Mouse (Mus musculus): Measurements from ENCODE around the gene Hist1h4f. TPM values are rescaled to one million over a fixed set of nuclear protein-coding genes. Genes with fewer than 3 reads are reported as not detected.
"Not testable (repeated sequence)": the region's sequence is repeated elsewhere in the genome, so short reads cannot be mapped to it uniquely, and the experiment has no call there.

The Hist1h4f gene
- total RNA-seq, 1 experiment from 2014 or later: 15.2 TPM

DNA sequence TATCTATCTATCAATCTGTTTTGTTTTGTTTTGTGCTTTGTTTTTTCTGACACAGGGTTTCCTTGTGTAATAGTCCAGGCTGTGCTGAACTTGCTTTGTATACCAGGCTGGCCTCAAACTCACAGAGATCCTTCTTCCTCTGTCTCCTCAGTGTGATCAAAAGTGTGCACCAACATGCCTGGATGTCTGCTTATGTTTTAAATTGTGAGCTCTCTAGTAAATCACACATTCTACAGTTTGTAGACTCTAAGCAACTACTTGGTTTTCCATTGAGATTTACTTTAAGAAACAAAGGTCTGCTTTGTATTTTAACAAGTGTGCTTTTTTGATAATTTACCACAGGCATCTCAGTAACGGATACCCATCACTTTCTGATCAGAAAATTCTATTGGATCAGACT, 26.4 kb upstream of the Hist1h4f start:
- ATAC-seq (ENCODE audit: extremely low read depth, insufficient number of reproducible peaks, low FRiP score, poor library complexity, severe bottlenecking): no peak

DNA sequence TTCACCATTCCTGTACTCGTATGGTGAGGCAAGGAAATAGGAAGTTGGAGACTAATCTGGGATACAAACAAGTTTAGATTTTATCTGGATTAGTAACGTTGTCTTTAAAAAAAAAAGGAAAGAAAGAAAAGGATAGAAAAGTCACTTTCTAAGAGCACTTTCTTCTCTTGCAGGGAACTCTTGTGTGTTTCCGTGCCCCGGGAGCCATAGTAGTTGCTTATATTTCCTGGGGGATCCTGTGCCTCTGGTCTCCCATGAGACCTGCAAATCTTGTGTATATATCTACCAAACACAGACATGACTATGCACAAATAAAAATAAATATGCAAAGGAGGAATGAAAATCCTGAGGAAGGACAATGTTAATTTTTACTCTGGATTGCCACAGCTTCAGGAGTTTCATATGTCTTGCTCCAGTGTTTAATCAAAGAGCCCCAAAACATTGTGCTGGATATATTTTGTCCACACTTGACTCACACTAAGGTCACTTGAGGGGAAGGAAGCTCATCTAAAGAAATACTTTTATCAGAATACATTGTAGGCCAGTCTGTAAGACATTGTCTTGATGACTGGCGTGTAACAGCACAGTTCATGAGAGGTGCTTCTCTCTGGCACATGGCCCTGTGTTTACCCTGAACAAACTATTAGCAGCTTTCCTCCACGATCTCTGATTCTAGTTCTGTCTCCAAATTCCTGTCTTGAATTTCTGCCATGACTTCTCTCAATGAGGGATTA, 25.6 kb upstream of the Hist1h4f start:
- no peak for ATAC-seq (ENCODE audit: extremely low read depth, insufficient number of reproducible peaks, low FRiP score, poor library complexity, severe bottlenecking)

DNA sequence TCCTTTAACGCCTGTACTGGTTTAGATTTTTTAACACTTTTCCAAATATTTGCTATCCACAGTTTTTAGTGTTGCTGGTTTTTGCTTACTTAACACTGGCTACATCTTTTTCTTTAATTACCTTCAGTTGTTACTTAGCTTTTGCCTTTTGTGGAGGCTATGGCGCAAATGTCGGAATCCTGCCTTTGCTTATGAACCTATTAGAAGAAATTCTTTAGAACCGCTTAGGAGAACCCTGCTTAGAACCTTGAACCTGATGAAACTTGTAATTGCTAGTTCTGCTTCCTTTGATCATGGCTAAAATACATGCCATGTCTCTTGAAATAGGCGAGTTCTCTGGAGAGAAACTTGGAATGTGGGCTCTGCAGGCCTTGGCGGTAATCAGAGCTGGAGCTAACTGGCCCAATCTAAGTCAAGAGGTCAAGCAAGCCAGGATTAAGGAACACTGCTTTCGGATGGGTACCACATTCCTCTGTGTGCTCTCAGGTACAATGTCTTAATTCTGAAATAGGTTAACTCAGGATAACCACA, 25.0 kb upstream of the Hist1h4f start:
- ATAC-seq (ENCODE audit: extremely low read depth, insufficient number of reproducible peaks, low FRiP score, poor library complexity, severe bottlenecking): no peak

DNA sequence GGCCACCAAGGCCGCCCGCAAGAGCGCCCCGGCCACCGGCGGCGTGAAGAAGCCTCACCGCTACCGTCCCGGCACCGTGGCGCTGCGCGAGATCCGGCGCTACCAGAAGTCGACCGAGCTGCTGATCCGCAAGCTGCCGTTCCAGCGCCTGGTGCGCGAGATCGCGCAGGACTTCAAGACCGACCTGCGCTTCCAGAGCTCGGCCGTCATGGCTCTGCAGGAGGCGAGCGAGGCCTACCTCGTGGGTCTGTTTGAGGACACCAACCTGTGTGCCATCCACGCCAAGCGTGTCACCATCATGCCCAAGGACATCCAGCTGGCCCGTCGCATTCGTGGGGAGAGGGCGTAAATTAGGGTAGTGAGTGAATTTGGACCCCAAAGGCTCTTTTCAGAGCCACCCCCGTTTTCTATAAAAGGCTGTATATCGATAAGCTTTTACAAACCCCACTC, 24.4 kb upstream of the Hist1h4f start:
- not testable (repeated sequence) for ATAC-seq (ENCODE audit: extremely low read depth, insufficient number of reproducible peaks, low FRiP score, poor library complexity, severe bottlenecking)

DNA sequence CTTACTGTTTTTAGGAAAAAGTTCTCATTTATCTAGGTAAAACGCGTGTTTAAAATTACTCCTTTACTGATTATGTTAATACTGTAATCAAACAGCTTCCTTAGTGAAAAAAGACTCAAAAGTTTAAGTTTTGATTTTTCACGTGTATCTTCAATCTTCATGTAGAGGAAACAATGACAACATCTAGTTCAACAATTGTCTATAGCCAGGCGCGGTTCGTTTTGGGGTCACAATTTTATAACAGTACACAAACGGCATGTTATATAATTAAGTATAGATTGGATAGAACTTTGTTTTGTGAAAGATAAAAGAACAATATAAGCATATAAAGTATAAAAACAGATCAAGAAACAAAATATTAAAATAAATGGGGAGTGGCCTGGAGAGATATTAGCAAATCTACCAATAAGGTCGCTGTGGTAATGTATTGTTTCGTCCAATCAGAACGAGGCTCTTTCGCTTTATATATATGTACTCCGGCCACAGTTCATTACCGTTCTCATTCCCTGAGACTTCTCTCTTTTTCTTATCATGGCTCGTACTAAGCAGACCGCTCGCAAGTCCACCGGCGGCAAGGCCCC, 23.9 kb upstream of the Hist1h4f start, which contains the start of gene Hist1h3d:
TSS of gene Hist1h3d (plus strand) at position 493 of the 581 bp plus-strand sequence.
- ATAC-seq (ENCODE audit: extremely low read depth, insufficient number of reproducible peaks, low FRiP score, poor library complexity, severe bottlenecking): peak; percentile 53; the same call in 1 of the 2 replicates

DNA sequence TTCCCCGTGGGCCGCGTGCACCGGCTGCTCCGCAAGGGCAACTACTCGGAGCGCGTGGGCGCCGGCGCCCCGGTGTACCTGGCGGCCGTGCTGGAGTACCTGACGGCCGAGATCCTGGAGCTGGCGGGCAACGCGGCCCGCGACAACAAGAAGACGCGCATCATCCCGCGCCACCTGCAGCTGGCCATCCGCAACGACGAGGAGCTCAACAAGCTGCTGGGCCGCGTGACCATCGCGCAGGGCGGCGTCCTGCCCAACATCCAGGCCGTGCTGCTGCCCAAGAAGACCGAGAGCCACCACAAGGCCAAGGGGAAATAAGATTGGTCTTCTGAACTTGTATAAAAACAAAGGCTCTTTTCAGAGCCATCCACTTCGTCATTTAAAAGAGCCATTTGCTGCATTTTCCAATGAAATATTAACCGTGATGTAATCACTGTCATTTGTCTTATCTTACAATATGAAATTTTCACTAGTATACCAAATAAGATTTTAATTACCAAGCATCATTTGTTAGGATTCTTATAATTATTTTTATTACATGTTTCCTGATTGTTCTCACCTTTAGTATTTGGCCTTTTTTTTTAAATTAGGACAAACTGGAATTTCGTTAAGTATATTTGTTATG, 23.2 kb upstream of the Hist1h4f start:
- not testable (repeated sequence) for ATAC-seq (ENCODE audit: extremely low read depth, insufficient number of reproducible peaks, low FRiP score, poor library complexity, severe bottlenecking)

DNA sequence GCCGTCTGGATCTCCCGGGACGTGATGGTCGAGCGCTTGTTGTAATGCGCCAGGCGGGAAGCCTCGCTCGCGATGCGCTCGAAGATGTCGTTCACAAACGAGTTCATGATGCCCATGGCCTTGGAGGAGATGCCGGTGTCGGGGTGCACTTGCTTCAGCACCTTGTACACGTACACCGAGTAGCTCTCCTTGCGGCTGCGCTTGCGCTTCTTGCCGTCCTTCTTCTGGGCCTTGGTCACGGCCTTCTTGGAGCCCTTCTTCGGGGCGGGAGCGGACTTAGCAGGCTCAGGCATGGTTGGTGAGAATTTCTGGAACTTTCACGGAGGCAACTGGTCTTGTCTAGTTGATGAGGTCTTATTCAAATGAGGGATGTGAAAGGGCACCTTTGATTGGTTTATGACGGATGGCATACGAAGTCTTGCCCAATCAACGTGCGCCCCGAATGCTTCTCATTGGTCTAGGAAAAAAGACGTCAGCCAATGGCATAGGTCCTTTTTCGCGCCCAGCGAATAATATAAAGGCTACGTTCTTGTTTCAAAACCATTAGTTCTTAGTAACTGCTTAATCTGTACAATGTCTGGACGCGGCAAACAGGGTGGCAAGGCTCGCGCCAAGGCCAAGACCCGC, 22.6 kb upstream of the Hist1h4f start, which contains the start of the genes Hist1h2bf and Hist1h2ad:
TSS of gene Hist1h2bf (minus strand) at position 299 of the 627 bp plus-strand sequence.
TSS of gene Hist1h2ad (plus strand) at position 484 of the 627 bp plus-strand sequence.
- ATAC-seq (ENCODE audit: extremely low read depth, insufficient number of reproducible peaks, low FRiP score, poor library complexity, severe bottlenecking): peak; percentile 91

DNA sequence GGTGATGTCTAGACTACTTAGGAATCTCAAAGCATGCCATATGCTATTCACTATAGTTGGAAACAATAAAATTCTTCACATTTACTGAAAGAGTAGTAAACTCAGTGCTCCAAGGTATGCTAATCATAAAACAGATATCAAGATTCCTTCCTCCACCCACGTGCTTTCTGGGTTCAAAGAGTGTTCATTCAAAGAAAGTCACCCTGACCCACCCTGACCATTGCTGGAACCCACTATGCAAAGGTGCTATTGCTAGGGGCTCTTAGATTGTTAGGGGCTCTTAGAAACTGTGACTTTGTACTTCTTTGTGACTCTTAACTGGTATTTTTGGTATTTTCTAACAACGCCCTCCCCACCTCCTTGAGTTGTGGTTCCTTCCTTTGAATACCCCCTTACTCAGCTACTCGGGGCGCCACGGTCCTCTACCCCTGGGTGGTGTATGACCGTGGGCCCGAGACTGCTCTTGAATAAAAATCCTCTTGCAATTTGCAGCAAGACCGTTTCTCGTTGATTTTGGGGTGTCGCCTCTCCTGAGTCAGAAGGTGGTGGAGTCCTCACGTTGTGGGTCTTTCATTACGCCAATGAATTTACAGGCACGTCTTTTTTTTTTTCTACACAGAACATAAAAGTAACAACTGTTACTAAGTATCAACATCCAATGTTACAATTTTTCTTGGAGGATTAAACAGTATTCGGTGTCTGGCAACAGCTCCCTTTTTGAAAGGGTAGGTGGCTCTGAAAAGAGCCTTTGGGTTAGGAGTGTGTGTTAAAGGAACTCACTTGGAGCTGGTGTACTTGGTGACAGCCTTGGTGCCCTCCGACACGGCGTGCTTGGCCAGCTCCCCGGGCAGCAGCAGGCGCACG, 21.8 kb upstream of the Hist1h4f start:
- not testable (repeated sequence) for ATAC-seq (ENCODE audit: extremely low read depth, insufficient number of reproducible peaks, low FRiP score, poor library complexity, severe bottlenecking)

DNA sequence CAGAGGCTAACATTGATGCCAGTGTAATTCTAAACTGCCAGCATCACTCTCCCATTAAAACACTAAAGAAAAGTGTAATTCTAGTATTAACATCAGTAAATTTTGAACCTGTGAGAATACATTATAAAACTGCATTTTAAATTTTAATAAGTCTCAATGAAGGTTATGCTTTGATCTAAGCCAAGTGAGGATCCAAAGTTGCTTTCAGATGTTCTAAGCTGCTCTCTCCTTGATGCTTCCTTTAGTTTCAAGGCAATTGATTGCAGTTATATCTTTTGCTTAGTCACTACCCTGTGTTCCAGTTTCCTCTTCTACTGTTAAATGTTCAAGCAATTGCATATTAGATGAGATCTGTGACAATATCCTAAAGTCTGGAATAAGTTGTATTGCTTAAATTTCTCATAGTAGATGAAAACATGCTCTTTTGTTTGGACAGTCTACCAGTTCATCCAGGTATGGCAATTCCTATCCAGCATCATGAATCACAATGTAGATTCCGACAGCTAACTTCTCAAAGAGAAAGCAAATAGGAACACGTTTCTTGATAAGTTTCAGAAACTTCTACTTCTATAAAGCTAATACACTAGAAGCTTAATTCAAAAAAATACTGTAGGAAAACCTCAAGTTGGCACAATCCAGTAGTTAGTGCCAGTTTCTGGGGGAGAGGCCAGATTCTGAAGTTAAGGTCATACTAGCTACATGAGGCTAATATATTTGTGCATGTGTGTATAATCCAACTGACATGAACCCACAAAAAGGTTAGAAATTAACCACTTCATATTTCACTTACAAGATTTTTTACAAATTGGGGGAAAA, 21.0 kb upstream of the Hist1h4f start:
- no peak for ATAC-seq (ENCODE audit: extremely low read depth, insufficient number of reproducible peaks, low FRiP score, poor library complexity, severe bottlenecking)

DNA sequence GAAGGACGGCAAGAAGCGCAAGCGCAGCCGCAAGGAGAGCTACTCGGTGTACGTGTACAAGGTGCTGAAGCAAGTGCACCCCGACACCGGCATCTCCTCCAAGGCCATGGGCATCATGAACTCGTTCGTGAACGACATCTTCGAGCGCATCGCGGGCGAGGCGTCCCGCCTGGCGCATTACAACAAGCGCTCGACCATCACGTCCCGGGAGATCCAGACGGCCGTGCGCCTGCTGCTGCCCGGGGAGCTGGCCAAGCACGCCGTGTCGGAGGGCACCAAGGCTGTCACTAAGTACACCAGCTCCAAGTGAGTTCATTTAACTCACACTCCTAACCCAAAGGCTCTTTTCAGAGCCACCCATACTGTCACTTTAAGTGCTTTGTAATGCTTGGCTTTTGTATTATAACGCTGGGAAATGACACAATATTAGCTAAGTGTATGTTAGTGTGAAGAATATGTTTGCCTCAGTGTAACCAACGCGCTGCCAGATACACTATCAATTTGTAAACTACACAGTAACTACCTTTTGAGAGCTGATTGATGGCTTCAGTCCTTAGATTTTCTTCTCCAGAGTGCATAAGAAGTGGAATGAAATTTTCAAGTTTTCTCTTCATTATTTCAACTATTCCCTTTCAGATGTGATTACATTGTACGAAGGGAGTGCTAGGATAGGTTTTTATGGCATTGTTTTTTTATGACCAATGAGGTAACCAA, 20.2 kb upstream of the Hist1h4f start:
- ATAC-seq (ENCODE audit: extremely low read depth, insufficient number of reproducible peaks, low FRiP score, poor library complexity, severe bottlenecking): not testable (repeated sequence)

DNA sequence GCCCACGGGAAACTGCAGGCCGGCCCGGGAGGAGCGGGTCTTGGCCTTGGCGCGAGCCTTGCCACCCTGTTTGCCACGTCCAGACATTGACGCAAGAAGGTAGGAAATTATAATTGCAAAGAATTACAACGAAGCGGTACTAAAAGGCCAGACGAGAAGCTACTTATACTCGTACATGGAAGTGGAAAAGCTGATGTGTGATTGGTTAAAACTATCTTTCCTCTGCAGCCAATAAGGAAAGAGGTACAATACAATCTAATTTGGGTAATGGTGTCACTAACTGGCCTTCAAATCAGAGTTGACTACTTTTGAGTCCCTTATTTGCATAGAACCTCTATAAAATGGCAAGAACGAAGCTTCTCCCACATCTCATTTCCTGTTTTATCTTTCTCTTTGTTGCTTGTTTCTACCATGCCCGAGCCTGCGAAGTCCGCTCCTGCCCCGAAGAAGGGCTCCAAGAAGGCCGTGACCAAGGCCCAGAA, 19.6 kb upstream of the Hist1h4f start, which contains the start of the genes Hist1h2ae and Hist1h2bg:
TSS of gene Hist1h2ae (minus strand) at position 199 of the 482 bp plus-strand sequence.
TSS of gene Hist1h2bg (plus strand) at position 375 of the 482 bp plus-strand sequence.
- peak; percentile 84 for ATAC-seq (ENCODE audit: extremely low read depth, insufficient number of reproducible peaks, low FRiP score, poor library complexity, severe bottlenecking)

DNA sequence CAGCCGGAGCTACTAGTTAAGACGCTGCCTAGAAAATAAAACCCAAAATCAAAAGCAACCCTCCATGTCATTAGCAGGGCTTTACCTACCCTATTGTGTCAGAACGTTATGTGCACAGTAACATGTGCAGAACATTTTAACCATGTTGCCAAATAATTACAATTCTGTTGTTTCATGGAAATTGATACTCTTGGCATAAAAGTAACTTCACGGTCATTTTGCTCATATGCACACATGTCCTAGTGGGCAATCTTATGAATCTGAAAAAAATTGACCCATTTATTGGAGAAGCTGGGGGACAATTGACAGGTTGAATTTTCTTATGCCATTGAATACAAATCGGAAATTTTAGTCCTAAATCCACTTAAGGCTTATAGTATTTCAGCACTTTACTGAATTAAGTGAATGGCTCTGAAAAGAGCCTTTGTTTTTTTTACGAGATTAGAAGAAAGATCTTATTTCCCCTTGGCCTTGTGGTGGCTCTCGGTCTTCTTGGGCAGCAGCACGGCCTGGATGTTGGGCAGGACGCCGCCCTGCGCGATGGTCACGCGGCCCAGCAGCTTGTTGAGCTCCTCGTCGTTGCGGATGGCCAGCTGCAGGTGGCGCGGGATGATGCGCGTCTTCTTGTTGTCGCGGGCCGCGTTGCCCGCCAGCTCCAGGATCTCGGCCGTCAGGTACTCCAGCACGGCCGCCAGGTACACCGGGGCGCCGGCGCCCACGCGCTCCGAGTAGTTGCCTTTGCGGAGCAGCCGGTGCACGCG, 19.0 kb upstream of the Hist1h4f start:
- ATAC-seq (ENCODE audit: extremely low read depth, insufficient number of reproducible peaks, low FRiP score, poor library complexity, severe bottlenecking): not testable (repeated sequence)

DNA sequence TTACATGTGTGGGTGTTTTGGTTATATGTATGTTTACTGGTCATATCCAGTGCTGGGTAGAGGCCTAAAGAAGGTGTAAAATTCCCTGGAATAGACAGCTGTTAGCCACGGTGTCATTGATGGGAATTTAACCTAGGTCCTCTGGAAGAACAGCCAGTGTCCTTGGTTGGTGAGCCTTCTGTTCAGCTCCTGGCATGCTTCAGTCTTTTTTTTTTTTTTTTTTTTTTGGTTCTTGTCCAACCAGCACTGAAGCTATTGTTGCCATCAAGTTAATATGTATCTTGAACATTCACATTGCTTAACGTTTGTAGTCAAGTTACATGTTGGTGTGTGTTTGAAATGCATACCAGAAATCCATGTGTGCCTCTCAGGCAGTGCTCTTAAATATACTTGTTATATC, 13.0 kb upstream of the Hist1h4f start:
- ATAC-seq (ENCODE audit: extremely low read depth, insufficient number of reproducible peaks, low FRiP score, poor library complexity, severe bottlenecking): no peak

DNA sequence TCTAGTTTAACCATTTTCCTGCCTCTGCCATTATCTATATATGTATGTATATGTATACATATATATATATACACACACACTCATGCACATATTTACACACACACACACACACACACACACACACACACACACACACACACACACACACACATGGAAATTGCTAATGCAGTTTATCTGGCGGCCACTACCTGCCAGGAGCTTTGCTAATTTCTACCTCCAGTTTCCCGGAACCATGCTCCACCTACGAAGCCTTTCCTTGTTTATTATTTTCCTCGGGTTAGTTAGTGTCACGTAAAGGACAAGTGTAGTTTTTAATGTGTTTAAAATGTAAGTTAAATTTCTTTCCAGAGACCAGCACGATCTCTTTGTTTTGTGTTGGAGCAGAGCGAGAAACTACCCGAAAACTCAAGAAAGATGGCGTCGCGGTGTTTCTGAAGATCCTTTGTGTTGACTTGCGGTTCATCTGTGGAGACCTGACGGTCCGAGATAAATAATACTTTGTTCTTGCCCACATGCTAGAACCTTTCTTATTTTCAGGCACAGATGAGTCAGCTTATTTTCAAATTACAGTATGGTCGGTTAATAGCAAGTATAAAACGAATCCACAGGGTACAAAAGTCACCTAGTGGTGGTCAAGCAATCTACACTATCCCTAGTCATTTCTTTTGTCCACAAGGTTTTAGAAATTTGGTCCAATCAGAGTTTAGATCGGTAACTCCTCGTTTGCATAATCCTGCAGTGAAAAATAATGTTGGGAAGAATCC, 11.4 kb upstream of the Hist1h4f start:
- ATAC-seq (ENCODE audit: extremely low read depth, insufficient number of reproducible peaks, low FRiP score, poor library complexity, severe bottlenecking): peak; percentile 45; the same call in 1 of the 2 replicates

Measured in neutrophil, adult 5-6 weeks (primary cell).